Mouse (Mus musculus) testis, adult 2 months (tissue): ENCODE data around the gene Egfl6. TPM values are rescaled to one million over a fixed set of nuclear protein-coding genes. Genes with fewer than 3 reads are reported as not detected.

Experiments
- H3K27ac ChIP-seq: fragments of 200-500 bp; 2 replicates; pipeline ENCODE4 v1.5.1; 2012; ENCODE audit warnings: low read depth, low read length; ENCODE audit not compliant: control insufficient read depth, insufficient read depth
- H3K27me3 ChIP-seq: fragments of 200-500 bp; 2 replicates; pipeline ENCODE4 v1.6.1; 2012; ENCODE audit warnings: mild to moderate bottlenecking, low read length, moderate library complexity; ENCODE audit not compliant: control insufficient read depth, insufficient read depth
- H3K36me3 ChIP-seq: fragments of 200-500 bp; 2 replicates; pipeline ENCODE4 v1.6.1; 2012; ENCODE audit warnings: mild to moderate bottlenecking, low read length; ENCODE audit not compliant: control insufficient read depth, insufficient read depth
- H3K4me1 ChIP-seq: fragments of 200-500 bp; 2 replicates; pipeline ENCODE4 v1.6.1; 2012; ENCODE audit warnings: low read length; ENCODE audit not compliant: control insufficient read depth, insufficient read depth
- H3K4me3 ChIP-seq: fragments of 200-500 bp; 2 replicates; pipeline ENCODE4 v1.5.1; 2012; ENCODE audit warnings: low read depth, mild to moderate bottlenecking, low read length, moderate library complexity, mixed read lengths; ENCODE audit not compliant: control insufficient read depth
- CTCF ChIP-seq: fragments of 200-500 bp; IDR thresholded peaks from 2 replicates; pipeline ENCODE4 v1.5.1; 2012; ENCODE audit warnings: low read depth, mild to moderate bottlenecking, inconsistent platforms, low read length, moderate library complexity; ENCODE audit not compliant: control insufficient read depth, insufficient read depth, insufficient replicate concordance
- POLR2A ChIP-seq: fragments of 200-500 bp; IDR thresholded peaks from 2 replicates; pipeline ENCODE4 v1.6.1; 2012; ENCODE audit warnings: low read depth, mild to moderate bottlenecking, inconsistent platforms, low read length, moderate library complexity; ENCODE audit not compliant: control insufficient read depth
- polyA plus RNA-seq: library from polyadenylated mRNA; depleted of rRNA; stranded (reverse); fragments of >200 nt; gene quantifications from 2 replicates; pipeline ENCODE4 v1.2.3, GENCODE M21; 2012; rRNA removed

Egfl6 gene
- polyA plus RNA-seq, 1 experiment = 0.23 TPM

- Histone ChIP-seq H3K27me3 (no peaks in the 10 kb centered on the region), H3K4me1 (no peaks in the 10 kb centered on the region), H3K36me3 (no peaks in the 10 kb centered on the region), H3K4me3 (no peak overlapping the region), H3K27ac (no peak overlapping the region)
- TF ChIP-seq POLR2A (no peak), CTCF (no peak)
These were observed 87.7 kb downstream of the Egfl6 start for GRCm38 (mm10) chrX:166497771-166498170.

DNA sequence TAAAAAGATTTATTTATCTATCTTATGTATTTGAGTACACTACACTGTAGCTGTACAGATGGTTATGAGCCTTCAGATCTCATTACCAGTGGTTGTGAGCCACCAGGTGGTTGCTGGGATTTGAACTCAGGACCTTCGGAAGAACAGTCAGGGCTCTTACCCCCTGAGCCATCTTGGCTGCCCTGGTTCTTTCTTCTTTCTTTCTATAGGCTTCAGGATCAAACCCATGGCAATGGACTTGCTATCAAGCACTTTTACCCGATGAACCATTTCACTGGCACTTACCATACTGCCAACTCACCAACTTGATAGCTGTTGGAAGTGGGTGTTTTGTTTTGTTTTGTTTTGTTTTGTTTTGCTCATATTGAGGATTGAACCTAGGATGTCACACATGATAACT lies 90.5 kb downstream of the Egfl6 start:
- Histone ChIP-seq H3K4me1 (no peaks in the 10 kb centered on the region), H3K4me3 (no peak overlapping the region), H3K36me3 (no peaks in the 10 kb centered on the region), H3K27me3 (no peaks in the 10 kb centered on the region), H3K27ac (no peak overlapping the region)
- TF ChIP-seq POLR2A (no peak), CTCF (no peak)

- Histone ChIP-seq H3K4me3 (peak within 1 kb of the TSS; percentile 91), H3K4me1 (no peaks in the 10 kb centered on the region; the same call in 1 of the 2 replicates), H3K36me3 (no peaks in the 10 kb centered on the region), H3K27me3 (no peaks in the 10 kb centered on the region), H3K27ac (peak within 1 kb of the TSS; percentile 79)
- no peak for TF ChIP-seq CTCF
- peak; percentile 52 for TF ChIP-seq POLR2A
These were observed 106.0 kb downstream of the Egfl6 start, which contains the start of gene Rab9 for GRCm38 (mm10) chrX:166479365-166479983. Rab9 (minus strand) TSS chrX:166479867.

DNA sequence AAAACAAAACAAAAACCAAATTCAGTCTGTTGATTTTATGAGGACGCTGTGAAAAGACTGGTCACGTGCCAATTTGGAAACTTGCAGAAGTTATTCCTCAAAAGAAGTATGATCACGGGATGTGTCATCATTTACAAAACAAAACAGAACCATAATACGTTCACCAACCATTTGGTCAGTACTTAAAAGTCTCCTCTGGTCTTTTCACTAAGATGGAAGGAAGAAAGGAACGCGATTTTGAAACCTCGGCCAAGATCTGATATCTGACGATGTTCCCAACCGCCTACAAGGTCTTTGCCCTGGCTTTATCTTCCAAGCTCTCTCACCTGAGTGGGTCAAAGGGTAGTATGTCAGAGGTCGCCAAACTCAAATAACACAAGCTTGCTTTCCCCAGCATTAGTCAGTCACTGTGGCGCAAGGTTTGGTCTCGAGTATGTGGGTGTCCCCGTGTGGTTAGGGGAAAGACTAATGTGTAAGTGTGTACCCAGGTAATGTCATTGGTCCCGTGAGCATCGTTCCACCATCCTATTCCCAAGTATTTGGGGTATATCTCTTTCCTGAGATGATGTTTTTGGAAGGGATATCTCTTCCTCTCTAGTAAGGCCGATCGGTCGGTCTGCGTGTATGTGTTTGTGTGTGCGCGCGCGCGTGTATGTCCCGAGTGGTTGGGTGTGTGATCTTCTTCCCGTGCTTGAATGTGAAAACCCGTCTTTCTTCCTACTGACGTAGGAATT lies 106.7 kb downstream of the Egfl6 start:
- H3K27ac ChIP-seq = peak overlapping the region; percentile 79
- peak overlapping the region; percentile 91 for H3K4me3 ChIP-seq
- no peaks in the 10 kb centered on the region for H3K36me3 ChIP-seq
- TF ChIP-seq CTCF (no peak), POLR2A (no peak)
- no peaks in the 10 kb centered on the region; the same call in 1 of the 2 replicates for H3K4me1 ChIP-seq
- no peaks in the 10 kb centered on the region for H3K27me3 ChIP-seq

DNA sequence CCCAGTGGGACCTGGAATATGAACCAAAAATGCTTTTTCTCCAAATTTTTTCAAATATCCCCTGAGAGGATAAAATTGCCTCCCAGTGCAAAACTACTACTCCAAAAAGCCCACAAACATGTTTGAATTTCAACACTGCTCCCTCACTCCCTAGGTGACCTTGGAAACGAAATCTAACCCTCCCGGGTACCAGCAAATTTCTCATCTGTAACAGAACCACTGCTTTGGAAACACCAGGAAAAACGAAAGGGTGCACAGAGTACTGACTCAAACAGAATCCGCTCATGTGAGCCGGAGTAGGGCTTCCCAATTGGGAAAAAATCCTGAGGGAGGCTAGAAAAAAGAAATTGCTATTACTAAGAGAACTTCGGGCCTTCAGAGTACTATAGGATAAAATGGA lies 108.1 kb downstream of the Egfl6 start:
- Histone ChIP-seq H3K4me1 (no peaks in the 10 kb centered on the region), H3K27me3 (no peaks in the 10 kb centered on the region), H3K36me3 (no peaks in the 10 kb centered on the region), H3K4me3 (no peak overlapping the region), H3K27ac (no peak overlapping the region)
- TF ChIP-seq POLR2A = no peak

Other genes starting within 250 kb of the Egfl6 start
- gene Trappc2, start 145.1 kb downstream of the Egfl6 start, polyA plus RNA-seq = 1.2 and 1.9 TPM in 2 replicates
- 1.2 and 1.3 TPM in 2 replicates for gene Ofd1, start 145.0 kb downstream of the Egfl6 start, polyA plus RNA-seq
- gene Rab9, start 105.9 kb downstream of the Egfl6 start, polyA plus RNA-seq = 3.0 and 3.8 TPM in 2 replicates
- 0.32 and 0.41 TPM in 2 replicates for gene Tceanc, start 67.2 kb downstream of the Egfl6 start, polyA plus RNA-seq